Mouse (Mus musculus) lung, embryonic 16.5 days (tissue): ENCODE results near the gene Rpain. TPM values are rescaled to one million over a fixed set of nuclear protein-coding genes. Genes with fewer than 3 reads are reported as not detected.

Experiments
- ATAC-seq: fragments of 200-750 bp; cut with Nextera tagmentation; 2 replicates; pipeline ENCODE4 v1.8.0; 2017; ENCODE audit warnings: low read depth, mild to moderate bottlenecking, moderate library complexity
- H3K27ac ChIP-seq: fragments of 300-500 bp; sonication (generic); 2 replicates; pipeline ENCODE4 v1.5.1; 2014; ENCODE audit warnings: mild to moderate bottlenecking, control low read depth, low read length
- H3K27me3 ChIP-seq: fragments of 300-500 bp; sonication (generic); 2 replicates; pipeline ENCODE4 v1.6.1; 2014; ENCODE audit warnings: low read depth, low read length, mixed read lengths; ENCODE audit not compliant: control insufficient read depth, insufficient read depth
- H3K36me3 ChIP-seq: fragments of 300-500 bp; sonication (generic); 2 replicates; pipeline ENCODE4 v1.6.1; 2014; ENCODE audit warnings: low read length; ENCODE audit not compliant: control insufficient read depth, insufficient read depth
- H3K4me1 ChIP-seq: fragments of 300-500 bp; sonication (generic); replicated peaks from 2 replicates; pipeline ENCODE4 v1.6.1; 2014; ENCODE audit warnings: low read length, mixed read lengths; ENCODE audit not compliant: control insufficient read depth, insufficient read depth
- H3K4me2 ChIP-seq: fragments of 300-500 bp; sonication (generic); 2 replicates; pipeline ENCODE4 v1.6.1; 2014; ENCODE audit warnings: low read depth, low read length, control low read depth
- H3K4me3 ChIP-seq: fragments of 300-500 bp; sonication (generic); 2 replicates; pipeline ENCODE4 v1.5.1; 2014; ENCODE audit warnings: mild to moderate bottlenecking, low read length, control low read depth
- H3K9ac ChIP-seq: fragments of 300-500 bp; sonication (generic); 2 replicates; pipeline ENCODE4 v1.6.1; 2014; ENCODE audit warnings: low read length, control low read depth
- H3K9me3 ChIP-seq: fragments of 300-500 bp; sonication (generic); 2 replicates; pipeline ENCODE4 v1.6.1; 2016; ENCODE audit warnings: low read length; ENCODE audit not compliant: control insufficient read depth
- WGBS: fragments of 180-500 bp; shearing (Covaris S2); extraction: QIAGEN DNeasy Blood & Tissue Kit; methylation state at CpG from one replicate; pipeline ENCODE4 v1.1.7; 2014; 5-methylcytosine and 5-hydroxymethylcytosine counted together
- polyA plus RNA-seq: library from polyadenylated mRNA; unstranded; fragments of >200 nt; fragmentation: Nextera tagmentation; extraction: Ambion mirVana; gene quantifications from 2 replicates; pipeline ENCODE4 v1.2.1, GENCODE M21; 2015

The Rpain gene
- polyA plus RNA-seq = 72.3 and 84.9 TPM in 2 replicates

GRCm38 (mm10) chr11:70969821-70970559, at the start of gene Rpain, which contains the start of gene Nup88:
TSS of gene Rpain (plus strand) at chr11:70970213.
TSS of gene Nup88 (minus strand) at chr11:70969973.
- Histone ChIP-seq H3K4me1 (peaks cover 12% of the 10 kb centered on the region), H3K27me3 (no peaks in the 10 kb centered on the region), H3K27ac (peak within 1 kb of the TSS; percentile 90), H3K36me3 (peaks cover 11% of the 10 kb centered on the region), H3K9ac (peak within 1 kb of the TSS; percentile 91), H3K4me3 (peak within 1 kb of the TSS; percentile 80), H3K9me3 (no peaks in the 10 kb centered on the region), H3K4me2 (peak within 1 kb of the TSS; percentile 88)
- 0% methylated on average over 43 of the region's 43 CpGs for WGBS
- peak; percentile 98 for ATAC-seq

GRCm38 (mm10) chr11:70931461-70931860, 38.6 kb upstream of the Rpain start:
- Histone ChIP-seq H3K36me3 (peaks cover 13% of the 10 kb centered on the region), H3K9me3 (no peaks in the 10 kb centered on the region), H3K4me2 (no peak overlapping the region), H3K27ac (no peak overlapping the region), H3K4me1 (no peaks in the 10 kb centered on the region), H3K27me3 (no peaks in the 10 kb centered on the region), H3K9ac (no peak overlapping the region), H3K4me3 (no peak overlapping the region)
- WGBS = 81% methylated on average over 5 of the region's 5 CpGs
- no peak for ATAC-seq

GRCm38 (mm10) chr11:70935316-70935715, 34.7 kb upstream of the Rpain start:
- Histone ChIP-seq H3K9me3 (no peaks in the 10 kb centered on the region), H3K27ac (no peak overlapping the region), H3K27me3 (no peaks in the 10 kb centered on the region), H3K4me3 (no peak overlapping the region), H3K36me3 (peaks cover 23% of the 10 kb centered on the region), H3K4me2 (no peak overlapping the region), H3K4me1 (no peaks in the 10 kb centered on the region), H3K9ac (no peak overlapping the region)
- no peak for ATAC-seq
- 91% methylated on average over 7 of the region's 7 CpGs for WGBS

GRCm38 (mm10) chr11:70942596-70942995, 27.4 kb upstream of the Rpain start:
- Histone ChIP-seq H3K36me3 (peaks cover 51% of the 10 kb centered on the region), H3K9me3 (no peaks in the 10 kb centered on the region), H3K4me1 (no peaks in the 10 kb centered on the region), H3K9ac (no peak overlapping the region), H3K4me3 (no peak overlapping the region), H3K4me2 (no peak overlapping the region), H3K27ac (no peak overlapping the region), H3K27me3 (no peaks in the 10 kb centered on the region)
- no peak for ATAC-seq
- 74% methylated on average over 1 of the region's 1 CpGs for WGBS

- Histone ChIP-seq H3K36me3 (peaks cover 52% of the 10 kb centered on the region), H3K4me1 (no peaks in the 10 kb centered on the region), H3K4me2 (no peak overlapping the region), H3K9me3 (no peaks in the 10 kb centered on the region), H3K9ac (no peak overlapping the region), H3K27me3 (no peaks in the 10 kb centered on the region), H3K4me3 (no peak overlapping the region), H3K27ac (no peak overlapping the region)
- 88% methylated on average over 7 of the region's 7 CpGs for WGBS
- no peak for ATAC-seq
Measured at GRCm38 (mm10) chr11:70943651-70944050, 26.4 kb upstream of the Rpain start.

GRCm38 (mm10) chr11:70944935-70945817, 24.8 kb upstream of the Rpain start:
- Histone ChIP-seq H3K4me1 (no peaks in the 10 kb centered on the region), H3K27me3 (no peaks in the 10 kb centered on the region), H3K27ac (no peak overlapping the region), H3K4me3 (no peak overlapping the region), H3K36me3 (peaks cover 64% of the 10 kb centered on the region), H3K9ac (no peak overlapping the region), H3K4me2 (no peak overlapping the region), H3K9me3 (no peaks in the 10 kb centered on the region)
- 84% methylated on average over 4 of the region's 4 CpGs for WGBS
- ATAC-seq = no peak

GRCm38 (mm10) chr11:70954711-70955110, 15.3 kb upstream of the Rpain start:
- no peak overlapping the region for H3K4me3 ChIP-seq
- H3K4me1 ChIP-seq = no peaks in the 10 kb centered on the region
- no peak overlapping the region for H3K27ac ChIP-seq
- no peaks in the 10 kb centered on the region for H3K27me3 ChIP-seq
- peaks cover 59% of the 10 kb centered on the region for H3K36me3 ChIP-seq
- WGBS = 88% methylated on average over 4 of the region's 4 CpGs
- H3K4me2 ChIP-seq = no peak overlapping the region
- ATAC-seq = no peak
- H3K9ac ChIP-seq = no peak overlapping the region
- H3K9me3 ChIP-seq = no peaks in the 10 kb centered on the region

- 95% methylated on average over 5 of the region's 5 CpGs for WGBS
- H3K4me1 ChIP-seq = no peaks in the 10 kb centered on the region
- H3K9ac ChIP-seq = no peak overlapping the region
- H3K36me3 ChIP-seq = peaks cover 49% of the 10 kb centered on the region
- no peak overlapping the region for H3K27ac ChIP-seq
- no peak for ATAC-seq
- H3K4me2 ChIP-seq = no peak overlapping the region
- H3K4me3 ChIP-seq = no peak overlapping the region
- no peaks in the 10 kb centered on the region for H3K27me3 ChIP-seq
- H3K9me3 ChIP-seq = no peaks in the 10 kb centered on the region
Measured at GRCm38 (mm10) chr11:70960786-70961554, 9.0 kb upstream of the Rpain start.
